In the genomic region with DNA sequence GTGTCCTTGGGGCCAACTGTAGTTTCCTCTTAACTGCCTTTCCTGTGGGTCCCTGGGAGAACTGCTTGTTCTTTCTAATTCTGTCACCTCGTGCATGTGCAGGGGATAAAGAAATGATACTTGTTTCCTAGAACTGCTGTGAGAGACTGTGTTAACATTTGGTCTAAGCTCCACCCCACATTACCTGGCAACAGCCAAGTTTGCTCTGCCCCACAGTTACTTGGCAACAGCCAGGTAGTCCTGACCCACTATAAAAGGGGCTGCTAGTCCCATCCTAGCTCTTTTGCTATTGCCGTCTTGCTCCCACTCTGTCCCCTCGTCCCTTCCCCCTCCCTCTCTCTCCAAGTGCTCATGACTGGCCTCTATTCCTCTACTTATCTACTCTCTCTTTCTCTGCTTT, we compare ENCODE assay signal across 14 mouse cellular contexts. TPM values are rescaled to one million over a fixed set of nuclear protein-coding genes. Genes with fewer than 3 reads are reported as not detected.
"Had no signal": no experiment of that assay in that cellular context is flagged by ENCODE, and none has a peak within 500 bp of the region (broad histone marks: within the 10 kb centered on the region; RNA-seq: fewer than 3 reads in every experiment).

No protein-coding gene starts in this region.

- H3K4me3 ChIP-seq: kidney, embryonic 15.5 days; limb, embryonic 13.5 days had no signal

- H3K9ac ChIP-seq: kidney, embryonic 15.5 days; limb, embryonic 13.5 days; liver, embryonic 14.5 days had no signal

- H3K9me3 ChIP-seq: kidney, embryonic 15.5 days; limb, embryonic 13.5 days had no signal

- DNase-seq: kidney, adult 18-20 months; kidney, postnatal 14 days; left cerebral cortex, postnatal 4 days; lung, adult 2 months; lung, postnatal 36 days; thymus, postnatal 4 days had no signal

- H3K27me3 ChIP-seq: limb, embryonic 13.5 days had no signal

- H3K4me2 ChIP-seq: kidney, embryonic 15.5 days; limb, embryonic 13.5 days had no signal

- H3K27ac ChIP-seq: kidney, embryonic 15.5 days; limb, embryonic 13.5 days; liver, embryonic 14.5 days had no signal

- H3K4me1 ChIP-seq: kidney, embryonic 15.5 days; limb, embryonic 13.5 days had no signal

- ATAC-seq: lung, postnatal 0 days had no signal

- H3K36me3 ChIP-seq: kidney, embryonic 15.5 days; limb, embryonic 13.5 days had no signal

RNA-seq across cellular contexts. Expression of gene Msx2, which starts 28.2 kb away (rescaled TPM):
- total RNA-seq: liver, adult 2 months; megakaryocyte progenitor cell, adult 5-6 weeks; neutrophil, adult 5-6 weeks had no signal
- polyA plus RNA-seq: large intestine, adult 2 months; liver, adult 2 months; lung, adult 2 months had no signal
